Mouse (Mus musculus) macrophage (primary cell): ENCODE results near the gene Nenf. TPM values are rescaled to one million over a fixed set of nuclear protein-coding genes. Genes with fewer than 3 reads are reported as not detected.

Experiments
- H3K27ac ChIP-seq: fragments of 350-480 bp; formaldehyde crosslinking; 2 replicates; pipeline ENCODE4 v1.9.0; 2021
- H3K36me3 ChIP-seq: fragments of 350-480 bp; formaldehyde crosslinking; 2 replicates; pipeline ENCODE4 v1.9.0; 2021; ENCODE audit errors: inconsistent target
- H3K4me3 ChIP-seq: fragments of 350-480 bp; formaldehyde crosslinking; 2 replicates; pipeline ENCODE4 v1.9.0; 2021; ENCODE audit errors: inconsistent target
- H3K79me2 ChIP-seq: fragments of 350-480 bp; formaldehyde crosslinking; 2 replicates; pipeline ENCODE4 v1.9.0; 2021; ENCODE audit errors: inconsistent target
- WGBS: methylation state at CpG from one replicate; pipeline ENCODE4 v1.1.7; 2026; ENCODE audit warnings: inconsistent platforms; ENCODE audit not compliant: missing documents; 5-methylcytosine and 5-hydroxymethylcytosine counted together
- polyA plus RNA-seq: library from polyadenylated mRNA; stranded (reverse); fragments of 250-400 nt; gene quantifications from 3 replicates; pipeline ENCODE4 v1.2.4, GENCODE M21; 2018; ENCODE audit warnings: inconsistent platforms

The Nenf gene
- polyA plus RNA-seq, 1 experiment from 2014 or later, result 30.8 TPM

DNA sequence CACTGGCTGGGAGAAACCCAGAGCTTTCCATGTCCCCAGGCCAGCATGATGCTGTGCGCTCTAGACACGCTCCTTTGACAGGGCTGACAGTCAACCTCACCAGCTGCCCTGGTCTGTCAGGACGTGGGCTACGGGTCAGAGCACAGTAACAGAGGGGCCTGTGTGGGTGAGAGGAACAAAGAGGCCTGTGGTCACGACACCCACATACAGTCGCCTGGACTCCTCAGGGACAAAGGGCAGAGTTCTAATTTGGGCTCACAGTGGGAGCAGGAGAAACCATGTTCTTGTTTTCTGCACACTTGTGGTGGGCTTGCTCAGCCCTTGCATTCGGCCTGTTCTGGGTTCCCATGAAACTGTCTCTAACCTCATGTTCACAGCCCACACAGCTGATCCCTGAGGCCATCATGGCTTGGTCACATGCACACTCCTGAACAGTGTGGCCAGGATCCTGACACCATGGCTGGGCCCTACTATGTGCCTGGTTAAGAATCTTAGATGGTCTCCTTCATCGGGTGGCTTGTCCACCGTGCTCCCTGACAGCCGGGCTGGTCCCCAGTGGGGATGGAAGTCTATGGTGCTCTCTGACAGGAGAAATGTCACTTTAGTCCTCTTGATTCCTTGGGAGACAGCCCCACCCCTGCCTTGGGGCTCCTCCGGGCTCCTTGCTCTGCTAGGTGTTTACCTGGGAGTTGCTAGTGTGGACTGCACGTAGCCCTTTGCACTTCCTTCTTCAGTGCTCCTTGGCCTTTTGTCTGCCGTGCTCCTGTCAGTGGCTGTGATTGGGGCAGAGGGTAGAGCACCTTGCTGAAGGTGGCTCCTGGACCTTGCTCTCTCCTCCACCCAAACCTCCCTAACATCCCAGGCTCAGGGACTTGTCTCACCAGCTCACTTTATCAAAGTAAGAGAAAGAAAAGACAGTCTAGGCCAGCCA is 34.6 kb downstream of the Nenf start:
- WGBS, result 79% methylated on average over 13 of the region's 13 CpGs
- H3K4me3 ChIP-seq, result no peak overlapping the region
- H3K79me2 ChIP-seq, result peaks cover 27% of the 10 kb centered on the region
- H3K36me3 ChIP-seq, result no peaks in the 10 kb centered on the region
- H3K27ac ChIP-seq, result no peak overlapping the region

DNA sequence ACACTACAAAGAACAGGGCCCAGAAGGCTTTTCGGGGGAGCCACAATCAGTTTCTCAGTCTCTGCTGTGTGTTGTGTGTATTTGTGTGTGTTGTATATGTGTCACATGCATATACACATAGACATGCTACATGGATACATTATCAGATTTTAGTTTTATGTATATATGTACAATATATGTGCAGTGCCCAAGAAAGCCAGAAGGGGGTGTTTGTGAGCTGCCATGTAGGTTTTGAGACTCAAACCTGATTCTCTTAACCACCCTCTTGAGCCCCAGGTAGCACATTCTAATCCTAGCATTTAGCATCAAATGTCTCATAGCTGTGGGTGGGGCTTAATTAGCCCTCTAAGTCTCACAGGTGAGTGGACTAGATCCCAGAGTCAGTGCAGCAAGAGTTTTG is 35.7 kb downstream of the Nenf start:
- Histone ChIP-seq H3K27ac (no peak overlapping the region), H3K36me3 (no peaks in the 10 kb centered on the region), H3K4me3 (no peak overlapping the region), H3K79me2 (peaks cover 38% of the 10 kb centered on the region)
- WGBS, result 83% methylated on average over 1 of the region's 1 CpGs

GRCm38 (mm10) chr1:191281171-191281570 is 36.8 kb downstream of the Nenf start:
- peak overlapping the region; percentile 72 for H3K27ac ChIP-seq
- H3K4me3 ChIP-seq, result no peak overlapping the region

DNA sequence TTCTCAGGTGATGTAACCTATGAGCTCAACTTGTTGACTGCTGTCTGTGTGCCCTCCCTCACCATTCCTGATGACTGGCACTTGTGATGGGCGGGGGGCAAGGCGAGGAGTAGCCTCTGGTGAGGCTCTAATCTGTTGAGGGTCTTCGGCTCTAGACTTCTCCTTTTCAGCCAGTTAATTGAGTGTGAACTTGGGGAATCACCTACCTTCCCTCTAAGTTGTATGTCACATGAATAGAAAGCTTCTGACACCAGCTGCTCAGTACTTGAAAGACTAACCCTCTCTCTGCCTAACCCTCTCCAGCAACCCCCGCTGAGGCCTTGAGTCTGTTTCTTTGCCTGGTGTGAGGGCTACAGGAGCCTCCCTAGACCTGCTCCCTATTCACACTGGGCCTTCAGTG is 39.7 kb downstream of the Nenf start:
- peak overlapping the region; percentile 5; the same call in 1 of the 2 replicates for H3K27ac ChIP-seq

More at GRCm38 (mm10) chr1:191281171-191281570, 36.8 kb downstream of the Nenf start:
- H3K36me3 ChIP-seq, result no peaks in the 10 kb centered on the region
- peaks cover 49% of the 10 kb centered on the region for H3K79me2 ChIP-seq
- 17% methylated on average over 7 of the region's 7 CpGs for WGBS

GRCm38 (mm10) chr1:191277549-191278059 is 40.4 kb downstream of the Nenf start:
- 52% methylated on average over 14 of the region's 14 CpGs for WGBS
- peak overlapping the region; percentile 32 for H3K27ac ChIP-seq
- H3K79me2 ChIP-seq, result peaks cover 72% of the 10 kb centered on the region
- no peaks in the 10 kb centered on the region for H3K36me3 ChIP-seq
- no peak overlapping the region for H3K4me3 ChIP-seq

More for the DNA sequence above, 39.7 kb downstream of the Nenf start:
- peaks cover 65% of the 10 kb centered on the region for H3K79me2 ChIP-seq
- H3K4me3 ChIP-seq, result no peak overlapping the region
- no peaks in the 10 kb centered on the region for H3K36me3 ChIP-seq
- WGBS, result 78% methylated on average over 4 of the region's 4 CpGs

DNA sequence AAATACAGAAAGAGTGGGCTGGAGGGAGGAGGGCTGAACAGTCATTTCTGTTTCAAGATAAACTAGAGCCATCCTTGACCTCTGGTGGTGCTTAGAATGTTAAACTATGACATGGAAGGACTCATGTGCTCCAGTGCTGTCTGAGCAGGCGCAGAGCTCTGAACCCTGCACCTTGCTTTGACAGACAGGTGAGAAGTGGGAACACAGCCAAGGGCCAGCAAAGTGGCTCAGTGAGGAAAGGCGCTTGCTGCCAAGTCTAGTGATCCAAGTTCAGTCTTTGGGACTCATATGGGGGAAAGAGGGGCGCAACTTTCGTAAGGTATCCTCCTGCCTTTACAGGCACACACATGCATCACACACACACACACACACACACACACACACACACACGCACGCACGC is 41.8 kb downstream of the Nenf start:
- Histone ChIP-seq H3K27ac (peak overlapping the region; percentile 58), H3K36me3 (no peaks in the 10 kb centered on the region), H3K79me2 (peaks cover 79% of the 10 kb centered on the region), H3K4me3 (no peak overlapping the region)
- 92% methylated on average over 7 of the region's 7 CpGs for WGBS

GRCm38 (mm10) chr1:191275527-191275926 is 42.5 kb downstream of the Nenf start:
- Histone ChIP-seq H3K79me2 (peaks cover 81% of the 10 kb centered on the region), H3K4me3 (no peak overlapping the region), H3K27ac (peak overlapping the region; percentile 58), H3K36me3 (no peaks in the 10 kb centered on the region)
- WGBS, result 4% methylated on average over 12 of the region's 12 CpGs

- H3K27ac ChIP-seq, result peak overlapping the region; percentile 98; the same call in 1 of the 2 replicates
- no peak overlapping the region for H3K4me3 ChIP-seq
- no peaks in the 10 kb centered on the region for H3K36me3 ChIP-seq
- peaks cover 56% of the 10 kb centered on the region for H3K79me2 ChIP-seq
- 28% methylated on average over 3 of the region's 3 CpGs for WGBS
Measured at GRCm38 (mm10) chr1:191272660-191273059, 45.3 kb downstream of the Nenf start.

GRCm38 (mm10) chr1:191269648-191269952 is 48.4 kb downstream of the Nenf start:
- Histone ChIP-seq H3K79me2 (peaks cover 46% of the 10 kb centered on the region), H3K4me3 (no peak overlapping the region), H3K27ac (peak overlapping the region; percentile 98), H3K36me3 (no peaks in the 10 kb centered on the region)
- under 1% methylated on average over 8 of the region's 8 CpGs for WGBS

DNA sequence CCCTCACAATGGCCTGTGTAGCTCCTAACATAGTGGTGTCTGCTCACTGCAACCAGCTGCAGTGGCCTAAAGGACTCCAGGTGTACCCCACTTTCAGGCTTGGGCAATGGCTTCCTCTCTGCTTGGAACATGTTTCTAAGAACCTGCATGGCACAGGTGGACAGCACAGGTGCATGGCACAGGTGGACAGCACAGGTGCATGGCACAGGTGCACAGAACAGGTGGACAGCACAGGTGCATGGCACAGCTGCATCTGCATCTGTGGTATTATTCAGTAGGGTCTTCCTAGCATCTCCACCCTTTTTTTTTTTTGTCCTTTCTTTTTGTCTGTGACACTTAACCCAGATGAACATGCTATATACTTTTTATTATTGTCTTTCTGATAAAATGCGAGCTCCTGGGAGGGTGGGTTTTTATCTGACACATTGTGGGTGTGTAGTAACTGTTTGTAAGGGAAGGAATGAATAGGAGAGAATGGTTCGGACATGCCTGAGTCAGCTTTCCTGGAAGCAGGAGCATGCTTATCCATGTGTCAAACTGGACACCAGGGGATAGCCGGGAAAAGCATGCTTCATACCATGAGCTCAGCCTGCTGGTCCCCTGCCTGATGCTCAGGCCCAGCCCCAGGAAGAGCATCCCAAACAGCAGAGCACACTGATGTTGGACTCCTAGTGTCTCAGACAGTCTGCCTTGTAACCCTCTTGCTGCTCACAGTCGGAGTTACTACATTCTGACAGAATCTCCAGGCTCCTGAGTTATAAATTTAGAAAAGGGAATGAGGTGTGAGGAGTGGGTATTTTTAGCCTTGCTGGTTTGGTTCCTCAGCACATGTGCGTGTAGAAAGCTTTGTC is 49.0 kb downstream of the Nenf start:
- Histone ChIP-seq H3K4me3 (peak overlapping the region; percentile 12; the same call in 1 of the 2 replicates), H3K79me2 (peaks cover 40% of the 10 kb centered on the region), H3K36me3 (no peaks in the 10 kb centered on the region), H3K27ac (peak overlapping the region; percentile 98)
- whole genome bisulfite sequencing, result 42% methylated on average over 5 of the region's 5 CpGs

GRCm38 (mm10) chr1:191267856-191268255 is 50.1 kb downstream of the Nenf start:
- peaks cover 28% of the 10 kb centered on the region for H3K79me2 ChIP-seq
- H3K36me3 ChIP-seq, result no peaks in the 10 kb centered on the region
- H3K4me3 ChIP-seq, result peak overlapping the region; percentile 12; the same call in 1 of the 2 replicates
- H3K27ac ChIP-seq, result peak overlapping the region; percentile 98
- WGBS, result 57% methylated on average over 5 of the region's 5 CpGs

DNA sequence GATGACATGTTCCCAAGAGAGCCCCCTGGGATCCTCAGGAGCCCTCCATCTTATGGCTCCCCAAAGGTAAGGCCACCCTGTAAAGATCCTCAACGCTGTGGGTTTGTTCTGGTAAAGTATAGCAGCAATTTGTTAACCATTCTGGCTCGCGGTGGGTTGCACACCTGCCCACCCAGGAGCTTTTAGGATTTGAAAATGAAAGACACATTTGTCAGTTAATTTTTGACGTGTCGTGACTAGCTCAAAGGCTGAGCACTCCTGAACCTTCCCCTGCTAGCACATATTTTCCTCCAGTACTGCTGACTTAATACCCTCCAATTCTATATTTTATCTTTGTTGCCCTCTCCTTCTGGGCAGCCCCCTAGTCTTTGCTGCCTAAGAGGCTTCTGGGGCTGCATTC is 50.8 kb downstream of the Nenf start:
- Histone ChIP-seq H3K36me3 (no peaks in the 10 kb centered on the region), H3K79me2 (peaks cover 21% of the 10 kb centered on the region; the same call in 1 of the 2 replicates), H3K4me3 (peak overlapping the region; percentile 12; the same call in 1 of the 2 replicates), H3K27ac (peak overlapping the region; percentile 98)
- WGBS, result 90% methylated on average over 5 of the region's 5 CpGs

GRCm38 (mm10) chr1:191263471-191263870 is 54.5 kb downstream of the Nenf start:
- Histone ChIP-seq H3K27ac (no peak overlapping the region), H3K4me3 (no peak overlapping the region), H3K79me2 (peaks cover 9% of the 10 kb centered on the region; the same call in 1 of the 2 replicates), H3K36me3 (no peaks in the 10 kb centered on the region)
- 84% methylated on average over 5 of the region's 5 CpGs for WGBS

DNA sequence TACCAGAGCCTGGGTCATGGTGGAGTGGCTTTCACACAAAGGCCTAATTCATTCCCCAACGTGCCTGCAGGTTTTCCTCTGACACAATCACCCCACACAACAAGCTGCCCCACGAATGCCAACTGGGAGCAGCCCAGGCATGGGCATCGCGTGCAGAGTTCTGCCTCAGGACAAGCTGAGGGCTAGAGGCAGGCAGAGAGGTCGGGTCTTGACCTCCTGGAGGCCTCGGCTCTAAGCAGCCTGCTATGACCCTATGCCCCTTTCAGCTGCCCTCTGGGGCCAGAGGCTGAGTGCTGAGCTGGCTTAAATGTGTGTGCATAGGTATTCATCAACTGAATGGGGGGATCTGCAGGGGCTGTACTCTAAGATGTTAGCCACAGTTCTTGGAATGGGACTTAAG is 56.1 kb downstream of the Nenf start:
- peak overlapping the region; percentile 21; the same call in 1 of the 2 replicates for H3K27ac ChIP-seq
- no peak overlapping the region for H3K4me3 ChIP-seq
- no peaks in the 10 kb centered on the region for H3K36me3 ChIP-seq
- no peaks in the 10 kb centered on the region; the same call in 1 of the 2 replicates for H3K79me2 ChIP-seq
- WGBS, result 92% methylated on average over 6 of the region's 6 CpGs
